In the genomic region with DNA sequence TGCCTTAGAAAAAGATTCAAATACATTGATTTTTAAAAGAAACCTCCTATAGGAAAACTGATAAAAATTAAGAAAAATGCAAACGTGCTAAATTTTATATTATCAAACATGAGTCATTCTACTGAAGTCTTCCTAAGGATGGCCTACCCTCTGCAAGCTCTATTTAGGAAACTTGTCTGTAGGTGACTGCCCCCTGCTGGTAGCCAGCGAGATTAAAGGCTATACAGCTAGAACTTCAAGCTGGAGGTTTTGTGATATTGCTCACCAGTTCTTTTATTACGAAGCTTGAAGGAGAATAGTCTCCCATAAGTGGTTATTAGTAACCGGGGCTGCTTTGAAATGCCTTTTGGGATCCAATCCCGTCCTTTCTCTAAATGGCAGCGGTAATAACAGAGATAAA, we compare ENCODE assay signal across 8 mouse cellular contexts.
DNase-seq lines count a peak whose midpoint lies in the region; ATAC-seq lines count a peak whose summit lies in the region.
"Had no signal": no experiment of that assay in that cellular context is flagged by ENCODE, and none has a peak within 500 bp of the region (broad histone marks: within the 10 kb centered on the region; RNA-seq: fewer than 3 reads in every experiment).

No protein-coding gene starts in this region.

- ATAC-seq in liver, embryonic 12.5 days = no peak

- peaks cover 21% of the 10 kb centered on the region for H3K27me3 ChIP-seq in liver, embryonic 12.5 days (replicated peaks)

- intact Hi-C loops in heart, postnatal 36 days (cut with DNase I) = loop anchor here (5.0 kb wide), 1 partner anchor 79 kb away; a partner anchor contains a TSS

- no peaks in the 10 kb centered on the region for H3K9me3 ChIP-seq in liver, embryonic 12.5 days (replicated peaks)

- no peak overlapping the region for H3K9ac ChIP-seq in liver, embryonic 12.5 days

- no peaks in the 10 kb centered on the region for H3K36me3 ChIP-seq in liver, embryonic 12.5 days

- DNase-seq in liver = peak; percentile 67
- peak; percentile 69 for DNase-seq in NIH3T3 (ENCODE audit: low read depth)
- DNase-seq in cerebellum, adult 11-12 months = peak; percentile 20
- DNase-seq in heart, postnatal 36 days = peak; percentile 47 to 65
- peak; percentile 37 to 48 for DNase-seq in lung, adult 18-20 months
- peak; percentile 23 to 25 for DNase-seq in spleen, postnatal 36 days (ENCODE audit: low spot score in 2 of 2)

- no peak overlapping the region for H3K4me2 ChIP-seq in liver, embryonic 12.5 days

- H3K4me3 ChIP-seq in liver, embryonic 12.5 days = no peak overlapping the region

- 45% methylated on average over 6 of the region's 6 CpGs for WGBS in liver, embryonic 12.5 days (ENCODE audit: insufficient replicate concordance)

- no peak overlapping the region for H3K27ac ChIP-seq in liver, embryonic 12.5 days
- H3K27ac ChIP-seq: macrophage had no signal

- peaks cover 6% of the 10 kb centered on the region; the same call in 1 of the 2 replicates for H3K4me1 ChIP-seq in liver, embryonic 12.5 days
